Mouse (Mus musculus): Measurements from ENCODE around the gene Nectin4.

DNA sequence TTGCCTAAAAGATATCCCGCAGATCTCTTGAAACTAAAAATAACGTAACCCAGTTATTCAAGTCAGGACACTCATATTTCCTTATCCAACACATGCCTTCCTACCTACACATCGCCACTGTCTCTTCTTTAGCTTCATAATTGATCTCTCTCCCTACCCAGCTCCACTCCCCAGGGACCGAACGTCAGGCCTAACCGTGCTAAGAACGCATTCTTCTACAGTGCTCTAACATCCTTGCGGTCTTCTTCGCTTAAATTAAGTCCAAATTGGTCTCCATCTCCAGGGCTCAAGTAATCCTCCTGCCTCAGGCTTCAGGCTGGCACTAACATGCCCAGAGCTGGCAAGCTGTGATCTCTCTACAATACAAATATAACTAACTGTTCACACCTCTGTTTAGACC, 41.7 kb upstream of the Nectin4 start:
- no peak for TF ChIP-seq E2F4 (IDR thresholded peaks at IDR 0.05; ENCODE audit: insufficient replicate concordance, low read depth, low read length)
- no peak for TF ChIP-seq IRF4 (IDR thresholded peaks at IDR 0.05; ENCODE audit: low read depth, low read length)
- no peak for TF ChIP-seq EP300 (IDR thresholded peaks at IDR 0.05; ENCODE audit: low read length)
- no peak for TF ChIP-seq CTCF (conservative IDR thresholded peaks at IDR 0.05 in 1 of 2, IDR thresholded peaks at IDR 0.05 in 1 of 2; ENCODE audit: low read depth in 2 of 2, low read length in 2 of 2)
- no peak for TF ChIP-seq JUND (conservative IDR thresholded peaks at IDR 0.05; ENCODE audit: low read depth, low read length)
- TF ChIP-seq POLR2A (IDR thresholded peaks at IDR 0.05; ENCODE audit: low read depth, low read length), result no peak
- TF ChIP-seq MAZ (IDR thresholded peaks at IDR 0.05; ENCODE audit: low read depth, low read length), result no peak
- TF ChIP-seq NRF1 (IDR thresholded peaks at IDR 0.05; ENCODE audit: low read depth, low read length), result no peak
- TF ChIP-seq BHLHE40 (IDR thresholded peaks at IDR 0.05; ENCODE audit: low read depth, low read length), result no peak
- TF ChIP-seq JUN (IDR thresholded peaks at IDR 0.05; ENCODE audit: insufficient read depth, low read depth, low read length), result no peak
- no peak for TF ChIP-seq ELF1 (IDR thresholded peaks at IDR 0.05; ENCODE audit: low read depth, low read length)
